Mouse (Mus musculus) myocyte (in vitro differentiated cells): ENCODE measurements around the gene Tcfl5. TPM values are rescaled to one million over a fixed set of nuclear protein-coding genes. Genes with fewer than 3 reads are reported as not detected.

Experiments
- H3K27me3 ChIP-seq: one replicate; pipeline ENCODE4 v1.6.1; 2011; ENCODE audit not compliant: control insufficient read depth, insufficient read depth, insufficient read length
- H3K36me3 ChIP-seq: one replicate; pipeline ENCODE4 v1.6.1; 2011; ENCODE audit not compliant: control insufficient read depth, insufficient read depth
- H3K4me2 ChIP-seq: one replicate; pipeline ENCODE4 v1.6.1; 2011; ENCODE audit warnings: low read depth, control low read depth
- H3K4me3 ChIP-seq: one replicate; pipeline ENCODE4 v1.5.1; 2011; ENCODE audit warnings: mild to moderate bottlenecking, control low read depth, moderate library complexity
- H3K79me2 ChIP-seq: one replicate; pipeline ENCODE4 v1.6.1; 2011; ENCODE audit not compliant: control insufficient read depth, insufficient read depth
- H3ac ChIP-seq: one replicate; pipeline ENCODE4 v1.6.1; 2011; ENCODE audit not compliant: control insufficient read depth, insufficient read length
- CEBPB ChIP-seq: IDR thresholded peaks from 2 replicates; pipeline ENCODE4 v1.6.1; 2011; ENCODE audit warnings: mild to moderate bottlenecking, moderate library complexity; ENCODE audit not compliant: poor library complexity, insufficient read depth, severe bottlenecking
- E2F4 ChIP-seq: IDR thresholded peaks from one replicate; pipeline ENCODE4 v1.6.1; 2011; ENCODE audit warnings: mild to moderate bottlenecking, control low read depth, moderate library complexity; ENCODE audit not compliant: insufficient read depth
- MAX ChIP-seq: IDR thresholded peaks from one replicate; pipeline ENCODE4 v1.6.1; 2011; ENCODE audit warnings: low read depth, mild to moderate bottlenecking, control low read depth
- MYOD1 ChIP-seq, 3 experiments: IDR thresholded peaks; one replicate each; pipeline ENCODE4 v1.6.1; 2011; ENCODE audit warnings: control low read depth in 2 of 3, low read depth in 2 of 3, mild to moderate bottlenecking in 2 of 3, moderate library complexity in 1 of 3; ENCODE audit not compliant: insufficient read length in 2 of 3, control insufficient read depth in 1 of 3
- MYOG ChIP-seq, 3 experiments: IDR thresholded peaks; one replicate each; pipeline ENCODE4 v1.6.1; 2011; ENCODE audit warnings: control low read depth in 2 of 3, low read depth in 2 of 3, mild to moderate bottlenecking in 2 of 3; ENCODE audit not compliant: insufficient read length in 2 of 3, control insufficient read depth in 1 of 3, insufficient read depth in 1 of 3
- POLR2A ChIP-seq: IDR thresholded peaks from one replicate; pipeline ENCODE4 v1.6.1; 2011; ENCODE audit warnings: low read depth, mild to moderate bottlenecking, control low read depth, moderate library complexity; ENCODE audit not compliant: insufficient read length
- POLR2AphosphoS2 ChIP-seq: IDR thresholded peaks from one replicate; pipeline ENCODE4 v1.6.1; 2011; ENCODE audit warnings: low read depth, control low read depth; ENCODE audit not compliant: insufficient read length
- REST ChIP-seq: IDR thresholded peaks from one replicate; pipeline ENCODE4 v1.6.1; 2011; ENCODE audit warnings: mild to moderate bottlenecking, control low read depth, moderate library complexity; ENCODE audit not compliant: insufficient read depth, insufficient read length
- SRF ChIP-seq: IDR thresholded peaks from one replicate; pipeline ENCODE4 v1.6.1; 2011; ENCODE audit warnings: low read depth; ENCODE audit not compliant: control insufficient read depth, insufficient read length
- TCF12 ChIP-seq: IDR thresholded peaks from one replicate; pipeline ENCODE4 v1.6.1; 2011; ENCODE audit warnings: mild to moderate bottlenecking, control low read depth; ENCODE audit not compliant: poor library complexity, insufficient read depth, severe bottlenecking
- TCF3 ChIP-seq: IDR thresholded peaks from one replicate; pipeline ENCODE4 v1.6.1; 2011; ENCODE audit warnings: low read depth, control low read depth; ENCODE audit not compliant: insufficient read length
- USF1 ChIP-seq: IDR thresholded peaks from one replicate; pipeline ENCODE4 v1.6.1; 2011; ENCODE audit warnings: low read depth, mild to moderate bottlenecking, control low read depth, moderate library complexity
- polyA plus RNA-seq: library from polyadenylated mRNA; unstranded; fragments of >200 nt; fragmentation: generic; extraction: Trizol; gene quantifications from one replicate; pipeline ENCODE4 v1.2.1, GENCODE M21; 2012; ENCODE audit warnings: missing spikeins

The Tcfl5 gene
- polyA plus RNA-seq, 1 experiment = not detected

DNA sequence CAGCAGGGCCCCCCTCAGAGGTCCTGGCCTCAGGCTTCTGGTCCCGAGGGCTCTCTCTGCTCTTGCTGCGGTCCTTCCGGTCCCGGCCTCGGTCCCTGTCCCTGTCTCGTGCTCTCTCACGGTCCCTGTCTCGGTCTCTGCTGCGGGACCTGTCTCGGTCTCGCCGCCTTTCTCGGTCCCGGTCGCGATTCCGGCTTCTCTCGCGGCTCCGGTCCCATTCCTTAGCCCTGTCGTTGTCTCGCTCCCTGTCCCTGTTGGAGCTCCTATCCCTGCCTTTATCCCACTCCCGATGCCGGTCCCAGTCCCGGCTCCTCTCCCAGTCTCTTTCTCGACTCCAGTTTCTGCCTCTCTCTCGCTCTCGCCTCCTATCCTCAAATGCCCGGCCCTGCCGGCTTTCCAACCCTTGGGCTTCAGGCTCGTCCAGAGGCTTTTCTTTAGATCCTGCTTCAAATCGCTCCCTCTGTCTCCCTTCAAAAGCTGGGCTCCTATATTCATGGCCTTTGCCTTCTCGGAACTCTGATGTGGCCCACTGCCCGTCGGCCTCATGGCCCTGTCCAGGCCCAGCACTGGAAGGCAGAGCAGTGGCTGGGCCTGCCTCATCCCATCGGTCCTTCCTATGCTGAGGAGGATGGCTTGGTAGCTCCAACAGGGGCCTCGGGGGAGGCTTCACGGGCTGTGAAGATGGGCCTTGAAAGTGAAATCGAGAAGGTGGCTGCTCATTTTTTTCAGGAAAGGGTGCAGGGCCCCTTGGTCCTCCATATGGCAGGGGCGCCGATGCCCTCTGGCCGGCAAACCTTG lies 17.0 kb upstream of the Tcfl5 start:
- Histone ChIP-seq H3K4me3 (no peak overlapping the region), H3K36me3 (peaks cover 7% of the 10 kb centered on the region), H3K27me3 (no peaks in the 10 kb centered on the region), H3K4me2 (no peak overlapping the region), H3ac (no peak overlapping the region), H3K79me2 (no peaks in the 10 kb centered on the region)
- no peak for TF ChIP-seq MYOD1 (IDR thresholded peaks at IDR 0.05; ENCODE audit: control insufficient read depth in 1 of 3, insufficient read length in 2 of 3, low read depth in 2 of 3)
- no peak for TF ChIP-seq CEBPB
- TF ChIP-seq MYOG (IDR thresholded peaks at IDR 0.05; ENCODE audit: control insufficient read depth in 1 of 3, insufficient read depth in 1 of 3, insufficient read length in 2 of 3, low read depth in 2 of 3) = no peak
- TF ChIP-seq SRF = no peak
- no peak for TF ChIP-seq E2F4
- no peak for TF ChIP-seq POLR2AphosphoS2
- no peak for TF ChIP-seq MAX
- no peak for TF ChIP-seq TCF3
- no peak for TF ChIP-seq POLR2A
- no peak for TF ChIP-seq REST
- TF ChIP-seq TCF12 = no peak
- TF ChIP-seq USF1 = no peak

DNA sequence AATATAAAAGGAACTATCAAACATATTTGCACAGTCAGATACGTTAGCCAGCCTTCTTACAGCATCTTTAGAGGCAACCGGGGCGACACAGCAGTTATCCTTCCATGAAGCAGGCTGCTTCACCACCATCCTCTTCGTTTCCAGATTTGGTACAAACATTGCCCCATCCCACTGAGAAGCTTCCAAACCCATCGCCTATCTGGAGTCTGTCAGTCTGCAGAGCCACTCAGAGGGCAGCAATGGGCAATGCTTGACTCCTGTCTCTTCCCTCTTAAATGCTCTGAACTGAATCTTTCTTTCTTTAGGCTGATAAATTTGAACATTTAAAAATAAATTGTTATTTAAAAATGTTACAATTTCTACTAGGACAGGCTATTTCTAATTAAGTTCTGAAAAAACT lies 15.9 kb upstream of the Tcfl5 start:
- H3K27me3 ChIP-seq = no peaks in the 10 kb centered on the region
- no peak overlapping the region for H3K4me3 ChIP-seq
- no peak overlapping the region for H3ac ChIP-seq
- no peak overlapping the region for H3K4me2 ChIP-seq
- no peaks in the 10 kb centered on the region for H3K79me2 ChIP-seq
- TF ChIP-seq SRF (no peak), TCF12 (no peak), E2F4 (no peak), POLR2A (no peak), POLR2AphosphoS2 (no peak), USF1 (no peak), MYOG (IDR thresholded peaks at IDR 0.05; ENCODE audit: control insufficient read depth in 1 of 3, insufficient read depth in 1 of 3, insufficient read length in 2 of 3, low read depth in 2 of 3) (no peak), TCF3 (no peak), CEBPB (no peak), MYOD1 (IDR thresholded peaks at IDR 0.05; ENCODE audit: control insufficient read depth in 1 of 3, insufficient read length in 2 of 3, low read depth in 2 of 3) (no peak), MAX (no peak), REST (no peak)
- H3K36me3 ChIP-seq = peaks cover 7% of the 10 kb centered on the region

DNA sequence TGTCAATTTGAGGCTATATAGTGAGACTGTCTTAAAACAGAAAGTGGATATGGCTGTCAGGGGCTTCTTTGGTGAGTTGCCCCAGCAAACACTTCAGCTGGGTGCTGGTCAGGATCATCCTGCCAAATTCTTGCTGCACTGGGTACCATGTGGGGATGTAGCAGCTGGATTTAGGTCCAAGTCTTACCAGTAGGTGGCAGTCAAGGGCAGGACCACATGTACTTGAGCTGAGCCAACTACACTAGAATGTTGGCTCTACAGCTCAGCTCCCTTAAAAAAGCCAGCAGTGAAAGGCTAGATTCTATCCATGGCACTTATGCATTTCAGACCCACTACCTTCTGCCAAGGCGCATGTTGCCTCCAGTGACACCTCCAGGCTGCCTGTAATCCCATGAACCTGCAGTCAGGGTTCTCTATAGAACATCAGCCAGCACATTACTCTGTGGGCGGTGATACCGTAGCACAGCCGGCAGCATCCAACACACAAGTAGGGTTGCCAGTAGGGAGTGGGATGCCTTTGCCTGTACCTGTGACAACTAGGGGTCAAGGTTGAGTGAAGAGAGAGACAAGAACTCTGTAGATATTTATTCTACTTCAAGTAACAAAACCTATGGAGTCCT lies 15.0 kb upstream of the Tcfl5 start:
- peaks cover 7% of the 10 kb centered on the region for H3K36me3 ChIP-seq
- no peaks in the 10 kb centered on the region for H3K79me2 ChIP-seq
- peaks cover 4% of the 10 kb centered on the region for H3K27me3 ChIP-seq
- no peak overlapping the region for H3K4me2 ChIP-seq
- H3K4me3 ChIP-seq = no peak overlapping the region
- no peak overlapping the region for H3ac ChIP-seq
- TF ChIP-seq REST (no peak), SRF (no peak), POLR2AphosphoS2 (no peak), TCF12 (no peak), E2F4 (no peak), POLR2A (no peak), MAX (no peak), TCF3 (no peak), MYOG (IDR thresholded peaks at IDR 0.05; ENCODE audit: control insufficient read depth in 1 of 3, insufficient read depth in 1 of 3, insufficient read length in 2 of 3, low read depth in 2 of 3) (no peak), MYOD1 (IDR thresholded peaks at IDR 0.05; ENCODE audit: control insufficient read depth in 1 of 3, insufficient read length in 2 of 3, low read depth in 2 of 3) (no peak), CEBPB (no peak), USF1 (no peak)

DNA sequence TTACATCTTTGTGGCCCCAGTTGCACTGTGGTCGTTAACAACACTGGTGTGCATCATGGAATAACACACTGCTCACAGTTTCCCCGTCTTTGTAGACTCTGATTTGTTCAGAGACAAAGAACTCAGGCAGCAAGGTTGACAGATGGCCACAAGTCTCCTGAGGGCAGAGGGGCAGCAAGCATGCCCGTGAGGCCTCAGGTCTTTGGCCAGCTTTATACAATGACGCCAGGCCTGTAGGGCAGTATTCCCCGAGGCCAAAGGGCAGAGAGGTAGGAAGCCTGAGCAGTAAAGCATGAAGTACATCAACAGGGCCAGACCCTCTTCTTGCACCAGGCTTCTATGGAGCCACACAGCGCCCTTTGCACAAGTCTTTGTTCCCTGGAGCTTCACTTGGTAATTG lies 12.6 kb upstream of the Tcfl5 start:
- Histone ChIP-seq H3K36me3 (no peaks in the 10 kb centered on the region), H3K79me2 (no peaks in the 10 kb centered on the region), H3K4me3 (no peak overlapping the region), H3ac (no peak overlapping the region), H3K27me3 (peaks cover 6% of the 10 kb centered on the region), H3K4me2 (no peak overlapping the region)
- TF ChIP-seq POLR2AphosphoS2 = no peak
- TF ChIP-seq REST = no peak
- no peak for TF ChIP-seq MYOG (IDR thresholded peaks at IDR 0.05; ENCODE audit: control insufficient read depth in 1 of 3, insufficient read depth in 1 of 3, insufficient read length in 2 of 3, low read depth in 2 of 3)
- no peak for TF ChIP-seq CEBPB
- no peak for TF ChIP-seq MAX
- no peak for TF ChIP-seq USF1
- TF ChIP-seq TCF3 = no peak
- TF ChIP-seq SRF = no peak
